Mouse (Mus musculus) large intestine, adult 2 months (tissue): ENCODE data around the gene Gatad1. TPM values are rescaled to one million over a fixed set of nuclear protein-coding genes. Genes with fewer than 3 reads are reported as not detected.
"Not testable (repeated sequence)": the region's sequence is repeated elsewhere in the genome, so short reads cannot be mapped to it uniquely, and the experiment has no call there.

Experiments used
- DNase-seq: peaks from one replicate; pipeline ENCODE4 v3.0.0-alpha.2; 2012; ENCODE audit warnings: low read depth, low spot score
- WGBS: fragments of 180-500 bp; shearing (Covaris S2); methylation state at CpG from one replicate; pipeline ENCODE4 v1.1.7; 2018; 5-methylcytosine and 5-hydroxymethylcytosine counted together
- polyA plus RNA-seq: library from polyadenylated mRNA; depleted of rRNA; stranded (reverse); fragments of >200 nt; gene quantifications from 2 replicates; pipeline ENCODE4 v1.2.3, GENCODE M21; 2012

The Gatad1 gene
- polyA plus RNA-seq, 1 experiment: 39.9 TPM

DNA sequence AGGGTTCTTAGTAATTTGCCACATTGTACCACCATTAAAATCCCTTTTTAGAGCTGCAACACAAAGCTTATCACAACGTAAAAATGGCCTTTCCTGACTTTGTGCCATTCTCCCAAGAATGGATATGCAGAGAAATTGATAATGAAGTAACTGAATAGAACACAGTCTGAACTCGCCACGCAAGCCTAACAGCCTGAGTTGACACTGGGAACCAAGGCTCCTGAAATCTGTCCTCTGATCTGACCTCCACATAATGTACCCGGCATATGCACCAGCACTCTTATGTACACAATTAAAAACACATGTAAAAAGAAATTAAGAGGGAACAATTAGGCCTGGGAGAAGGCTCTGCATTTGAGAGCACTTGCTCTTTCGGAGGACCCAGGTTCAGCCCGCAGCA lies 11.7 kb downstream of the Gatad1 start:
- DNase-seq: no peak
- 83% methylated on average over 6 of the region's 6 CpGs for WGBS

GRCm38 (mm10) chr5:3644621-3645020 lies 12.4 kb downstream of the Gatad1 start:
- WGBS: 92% methylated on average over 6 of the region's 6 CpGs

DNA sequence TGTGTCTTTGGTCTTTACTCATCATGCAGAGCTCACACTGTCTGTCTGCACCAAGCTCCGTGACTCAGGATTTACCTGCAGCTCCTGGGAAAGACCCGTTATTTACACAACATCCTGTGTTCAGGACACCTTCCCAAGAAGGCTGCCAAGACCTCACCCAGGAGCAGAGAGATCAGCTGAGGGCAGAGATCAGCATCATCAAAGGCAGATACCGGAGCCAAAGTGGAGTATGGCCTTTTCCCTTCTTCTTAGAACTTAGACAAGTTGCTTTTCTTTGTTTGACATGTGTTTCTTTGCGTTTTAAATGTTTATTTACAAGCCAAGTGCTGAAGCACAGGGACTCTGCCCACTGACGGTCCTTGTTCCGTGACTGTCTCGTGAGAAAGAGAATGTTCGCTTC lies 21.7 kb downstream of the Gatad1 start:
- no peak for DNase-seq
- WGBS: 77% methylated on average over 8 of the region's 8 CpGs

More at GRCm38 (mm10) chr5:3644621-3645020, 12.4 kb downstream of the Gatad1 start:
- DNase-seq: no peak

GRCm38 (mm10) chr5:3633951-3634350 lies 23.0 kb downstream of the Gatad1 start:
- WGBS: 78% methylated on average over 4 of the region's 4 CpGs
- no peak for DNase-seq

DNA sequence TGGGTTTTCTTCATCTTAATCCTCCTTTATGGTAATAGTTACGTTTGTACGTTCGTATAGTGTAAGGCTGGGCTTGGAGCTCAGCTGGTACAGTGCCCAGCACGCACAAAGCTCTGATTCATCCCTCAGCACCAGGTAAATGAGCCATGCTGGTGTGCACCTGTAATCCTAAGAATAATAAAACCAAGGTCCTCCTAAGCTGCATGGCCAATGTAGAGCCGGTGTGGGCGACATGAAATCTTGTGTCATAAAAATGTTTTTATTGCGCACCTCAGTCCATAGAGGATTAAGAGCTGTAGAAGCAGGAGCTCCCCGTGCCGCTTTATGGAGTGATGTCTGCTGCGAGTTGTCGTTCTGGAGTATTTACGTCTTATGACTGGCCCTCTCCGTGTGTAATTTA lies 23.7 kb downstream of the Gatad1 start:
- WGBS: 50% methylated on average over 13 of the region's 13 CpGs
- no peak for DNase-seq

DNA sequence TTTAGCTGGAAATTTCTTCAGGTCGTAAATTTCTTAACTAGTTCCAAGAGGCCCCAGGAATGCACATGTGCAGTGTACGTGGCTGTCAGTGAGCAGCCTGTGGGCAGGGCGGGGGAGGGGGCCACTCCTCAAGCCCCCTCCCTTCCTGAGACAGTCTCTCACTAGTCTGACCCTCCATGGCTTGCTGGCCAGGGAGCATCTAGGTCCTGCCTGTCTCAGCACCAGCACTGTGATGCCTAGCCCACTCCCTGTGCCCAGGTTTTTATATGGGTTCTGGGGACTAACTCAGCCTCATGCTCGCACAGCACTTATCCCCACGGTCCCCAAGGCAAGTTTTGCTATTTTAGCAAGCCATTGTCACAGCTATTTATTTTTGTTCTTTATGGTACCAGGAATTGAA lies 24.7 kb downstream of the Gatad1 start:
- no peak for DNase-seq
- WGBS: 86% methylated on average over 5 of the region's 5 CpGs

DNA sequence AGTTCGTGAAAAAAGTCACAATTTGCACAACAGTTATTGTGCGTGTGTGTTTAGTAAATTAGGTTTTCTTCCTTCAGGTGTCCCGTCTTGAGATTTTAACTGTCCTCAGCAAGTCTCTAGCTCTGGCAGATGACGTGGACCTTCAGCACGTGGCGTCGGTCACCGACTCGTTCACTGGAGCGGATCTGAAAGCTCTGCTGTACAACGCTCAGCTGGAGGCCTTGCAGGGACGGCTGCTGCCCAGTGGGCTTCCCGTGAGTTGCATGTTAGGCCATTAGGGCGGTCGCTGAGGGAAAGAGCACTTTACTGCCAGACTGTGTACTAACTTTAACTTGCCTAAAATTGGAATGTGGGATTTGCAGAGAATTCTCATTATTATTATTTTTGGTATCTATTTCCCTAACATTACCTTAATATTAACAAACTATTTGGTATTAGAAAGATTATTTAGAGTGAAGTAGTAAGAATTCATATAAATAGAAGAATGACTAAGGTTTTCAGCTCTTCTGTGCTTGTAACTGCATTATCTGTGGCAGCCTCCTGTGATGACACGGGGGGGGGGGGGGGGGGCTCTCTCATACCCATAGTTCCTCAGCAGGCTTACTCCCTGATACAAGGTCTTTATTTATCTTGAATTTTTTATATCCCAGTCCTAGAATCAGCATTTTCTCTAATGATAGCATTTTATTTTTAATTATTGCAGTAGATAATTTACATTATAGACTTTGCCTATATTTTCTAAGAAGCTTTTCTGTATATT lies 25.3 kb downstream of the Gatad1 start:
- DNase-seq: no peak
- 81% methylated on average over 16 of the region's 16 CpGs for WGBS

DNA sequence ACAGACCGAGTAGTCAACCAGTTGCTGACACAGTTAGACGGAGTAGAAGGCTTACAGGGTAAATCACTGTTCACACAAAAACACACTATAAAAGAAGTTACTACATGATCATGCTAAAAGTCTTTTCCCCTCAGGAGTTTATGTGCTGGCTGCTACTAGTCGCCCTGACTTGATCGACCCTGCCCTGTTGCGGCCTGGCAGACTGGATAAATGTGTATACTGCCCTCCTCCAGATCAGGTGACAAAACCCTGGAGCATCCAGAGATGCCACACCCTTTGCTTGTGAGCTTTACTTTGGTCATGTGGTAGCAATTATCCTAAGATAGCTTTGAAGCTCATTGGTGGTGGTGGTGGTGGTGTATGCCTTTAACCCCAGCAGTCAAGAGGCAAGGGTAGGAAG lies 26.9 kb downstream of the Gatad1 start:
- no peak for DNase-seq

GRCm38 (mm10) chr5:3620486-3620885 lies 36.5 kb downstream of the Gatad1 start:
- 94% methylated on average over 7 of the region's 7 CpGs for WGBS
- DNase-seq: no peak

More for the DNA sequence above, 26.9 kb downstream of the Gatad1 start:
- WGBS: 84% methylated on average over 5 of the region's 5 CpGs

DNA sequence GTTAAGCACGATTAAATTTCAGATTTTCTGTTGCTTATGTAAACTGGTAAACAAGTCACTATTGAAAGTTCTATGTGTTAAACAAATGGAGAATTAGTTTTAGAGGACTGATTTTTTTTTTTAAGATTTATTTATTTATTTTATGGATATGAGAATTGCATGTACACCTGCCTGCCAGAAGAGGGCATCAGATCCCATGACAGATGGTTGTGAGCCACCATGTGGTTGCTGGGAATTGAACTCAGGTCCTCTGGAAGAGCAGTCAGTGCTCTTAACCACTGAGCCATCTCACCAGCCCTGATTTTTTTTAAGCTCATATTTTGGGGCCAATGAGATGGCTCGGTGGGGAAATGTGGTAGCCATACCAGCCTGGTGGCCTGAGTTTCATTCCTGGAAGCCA lies 45.1 kb downstream of the Gatad1 start:
- 93% methylated on average over 2 of the region's 2 CpGs for WGBS
- DNase-seq: not testable (repeated sequence)

DNA sequence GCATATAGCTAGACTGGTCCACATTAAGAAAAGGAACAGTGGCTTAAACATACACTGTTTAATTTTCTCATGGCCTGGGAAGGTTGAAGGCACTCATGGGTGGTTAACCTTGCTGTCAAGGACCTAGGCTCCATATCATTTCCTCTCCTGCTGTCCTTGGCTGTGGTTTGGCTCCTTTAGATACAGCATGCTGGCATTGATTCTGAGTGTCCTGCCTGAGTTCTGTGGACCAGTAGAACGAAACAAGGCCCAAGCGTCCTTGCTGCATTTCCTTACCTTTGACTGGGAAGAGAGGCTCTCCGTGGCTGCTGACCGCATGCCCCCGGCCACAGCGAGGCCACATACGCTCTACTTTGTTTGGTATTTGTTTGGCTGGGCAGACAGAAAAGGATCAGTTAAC lies 47.7 kb downstream of the Gatad1 start:
- no peak for DNase-seq
- 95% methylated on average over 7 of the region's 7 CpGs for WGBS

DNA sequence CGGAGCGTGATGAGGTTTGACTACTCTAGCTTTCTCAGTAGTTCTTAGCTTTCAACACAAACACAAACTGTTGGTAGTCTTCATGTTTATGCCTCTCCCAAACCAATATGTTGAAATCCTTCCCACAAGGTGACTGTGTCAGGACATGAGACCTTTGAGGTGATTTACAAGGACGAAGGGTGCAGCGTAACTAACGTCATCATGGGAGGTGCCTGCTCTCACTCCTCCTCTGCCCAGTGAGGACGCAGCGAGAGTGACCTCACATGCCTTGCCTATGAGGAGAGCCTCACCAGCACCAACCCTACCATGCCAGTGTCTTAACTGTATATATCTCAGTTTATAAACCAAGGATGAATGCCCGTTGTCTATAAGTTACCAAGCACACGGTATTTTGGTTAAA lies 49.9 kb downstream of the Gatad1 start:
- DNase-seq: no peak
- 95% methylated on average over 9 of the region's 9 CpGs for whole genome bisulfite sequencing

DNA sequence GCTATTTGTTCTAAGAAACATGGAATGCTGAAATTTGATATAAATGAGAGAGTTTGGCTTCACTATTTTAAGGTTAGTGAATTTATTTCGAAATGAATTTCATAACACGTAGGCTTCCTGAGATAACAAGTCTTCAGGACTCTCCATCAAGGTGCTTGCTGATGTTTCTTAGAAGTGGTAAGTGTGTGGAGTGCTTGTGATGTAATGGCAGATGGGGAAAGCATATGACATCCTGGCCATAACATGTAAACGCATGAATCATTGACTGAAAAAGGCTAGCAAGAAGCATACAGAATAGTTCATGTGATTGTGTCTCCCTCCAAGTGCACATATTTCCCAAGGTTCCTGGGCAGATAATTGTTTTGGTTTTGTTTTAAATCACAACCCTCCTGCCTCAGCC lies 56.2 kb downstream of the Gatad1 start:
- WGBS: 89% methylated on average over 3 of the region's 3 CpGs
- no peak for DNase-seq

- 80% methylated on average over 1 of the region's 1 CpGs for WGBS
- no peak for DNase-seq
Observed at GRCm38 (mm10) chr5:3600298-3600697, 56.7 kb downstream of the Gatad1 start.

DNA sequence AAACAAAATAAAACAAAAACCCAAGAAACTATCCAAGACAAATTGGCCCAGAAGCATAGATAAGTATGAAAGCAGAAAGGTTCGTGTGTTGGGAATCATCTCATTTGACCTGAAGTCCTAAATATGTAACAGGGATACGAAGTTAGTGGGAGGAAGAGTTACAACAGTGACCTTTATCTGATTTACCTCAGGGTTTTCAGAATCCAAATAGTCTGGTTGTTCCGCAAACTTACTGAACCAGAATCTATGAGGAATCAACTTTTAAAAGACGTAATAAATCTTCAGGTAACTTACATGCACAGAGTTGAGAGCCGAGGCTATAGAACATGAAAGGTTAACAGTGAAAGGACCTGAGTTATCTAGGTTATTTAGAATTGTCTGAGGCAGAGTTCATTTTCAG lies 58.2 kb downstream of the Gatad1 start:
- no peak for DNase-seq
- WGBS: 86% methylated on average over 5 of the region's 5 CpGs

GRCm38 (mm10) chr5:3597171-3597570 lies 59.8 kb downstream of the Gatad1 start:
- no peak for DNase-seq

DNA sequence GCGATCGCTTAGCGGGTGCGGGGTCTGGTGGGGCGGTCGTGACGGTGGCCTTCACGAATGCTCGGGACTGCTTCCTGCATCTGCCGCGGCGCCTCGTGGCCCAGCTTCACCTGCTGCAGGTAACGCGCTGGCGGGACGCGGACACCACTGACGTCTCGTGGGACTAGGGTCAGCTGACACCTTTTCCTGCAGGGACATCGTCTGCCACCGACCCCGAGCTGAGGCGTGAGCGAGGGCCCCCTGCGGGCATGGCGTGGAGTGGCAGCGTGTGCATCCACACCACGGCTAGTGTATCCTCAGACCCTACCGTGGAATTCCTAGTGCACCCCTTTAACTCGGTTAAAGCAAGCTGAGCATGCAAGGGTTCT lies 60.6 kb downstream of the Gatad1 start, which contains the start of gene Rbm48:
Rbm48 (minus strand) TSS at position 187 of the 368 bp plus-strand sequence.
- peak; percentile 44 for DNase-seq
- WGBS: under 1% methylated on average over 31 of the region's 31 CpGs

- under 1% methylated on average over 50 of the region's 50 CpGs for WGBS
- peak; percentile 94 for DNase-seq
Observed at GRCm38 (mm10) chr5:3595693-3596398, 61.1 kb downstream of the Gatad1 start, which contains the start of gene Pex1. Gene Pex1, plus strand, starts transcription at chr5:3596066.
